Mouse (Mus musculus): ENCODE results near the gene Gpr61.

GRCm38 (mm10) chr3:108112246-108112645 lies 42.4 kb downstream of the Gpr61 start:
- TF ChIP-seq CTCF (conservative IDR thresholded peaks at IDR 0.05; ENCODE audit: insufficient read depth, insufficient read length, low read depth, low read length): no peak
- TF ChIP-seq POLR2A (IDR thresholded peaks at IDR 0.05; ENCODE audit: low read depth, low read length): no peak

All from kidney, adult 2 months (tissue).